Mouse (Mus musculus): Measurements from ENCODE around the gene Ercc1.

- no peak for TF ChIP-seq CTCF (IDR thresholded peaks at IDR 0.05; ENCODE audit: insufficient read depth, low read depth, low read length)
- TF ChIP-seq POLR2A (IDR thresholded peaks at IDR 0.05; ENCODE audit: insufficient read depth, low read depth, low read length): no peak
Measured at GRCm38 (mm10) chr7:19375368-19375767, 30.8 kb downstream of the Ercc1 start.

All from olfactory bulb, adult 2 months (tissue).